Mouse (Mus musculus): ENCODE measurements around the gene Mgat4a.

DNA sequence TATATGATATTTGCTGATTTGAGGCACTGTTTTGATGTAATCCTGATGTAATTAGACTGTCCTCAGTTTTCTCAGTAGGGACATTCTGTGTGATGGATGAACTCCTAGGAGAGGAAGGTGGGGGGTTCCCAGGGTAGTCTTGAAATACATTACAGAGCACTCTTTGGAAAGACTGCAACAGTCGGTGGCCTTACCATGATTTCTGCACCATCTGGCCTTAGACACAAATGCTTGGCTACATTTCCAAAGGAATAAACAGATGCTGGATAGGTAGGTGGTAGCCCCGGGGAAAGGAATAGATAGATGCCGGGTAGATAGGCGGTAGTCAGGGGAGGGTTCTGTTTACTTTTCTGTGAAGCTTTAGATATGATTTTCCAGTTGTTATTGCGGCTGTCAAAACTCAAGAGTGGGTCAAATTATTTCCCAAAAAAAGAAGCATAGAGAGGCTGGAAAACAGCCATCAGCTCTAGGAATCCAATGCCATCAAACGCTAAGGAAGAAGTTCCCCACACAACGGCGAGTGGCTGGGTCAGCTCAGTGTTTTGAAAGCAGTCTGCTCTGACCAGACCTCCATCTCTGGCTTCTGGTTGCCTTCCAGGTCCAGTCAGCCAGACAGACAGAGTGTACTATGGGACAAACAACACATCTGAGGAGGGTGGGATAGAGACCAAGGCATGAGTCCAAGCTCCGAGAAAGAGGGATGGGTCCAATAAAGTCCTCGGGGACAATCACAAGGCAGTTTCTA lies 31.9 kb upstream of the Mgat4a start:
- TF ChIP-seq CTCF (IDR thresholded peaks at IDR 0.05; ENCODE audit: borderline replicate concordance, control insufficient read depth, extremely low read depth, insufficient read depth, low read length, poor library complexity): no peak
- TF ChIP-seq POLR2A (IDR thresholded peaks at IDR 0.05; ENCODE audit: control insufficient read depth, extremely low read depth, insufficient read depth, low read length, poor library complexity): no peak

All from thymus, adult 2 months (tissue).